Mouse (Mus musculus): Measurements from ENCODE around the gene Zfhx3. TPM values are rescaled to one million over a fixed set of nuclear protein-coding genes. Genes with fewer than 3 reads are reported as not detected.

The Zfhx3 gene
- polyA plus RNA-seq, 1 experiment = 2.5 TPM

DNA sequence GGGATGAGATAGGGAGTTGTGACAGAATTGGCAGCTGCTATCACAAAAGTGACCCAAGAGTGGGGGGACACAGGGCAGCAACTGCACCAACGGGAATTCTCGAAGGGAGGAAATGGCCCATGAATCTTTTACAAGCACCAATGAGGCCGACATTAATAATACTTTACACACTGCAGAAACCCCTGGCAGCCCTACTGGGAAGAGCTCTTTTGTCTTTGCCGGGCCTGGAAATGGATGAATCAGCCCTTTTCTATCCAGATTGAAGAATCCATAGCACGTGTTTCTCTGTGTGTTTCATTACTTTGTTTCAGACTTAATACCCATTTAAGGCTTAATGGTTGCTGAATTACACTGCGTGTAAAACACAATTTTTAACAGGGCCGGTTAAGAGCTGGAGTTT is 430.6 kb downstream of the Zfhx3 start:
- no peak overlapping the region for H3K27ac ChIP-seq (ENCODE audit: insufficient read depth, low read depth, low read length)
- no peaks in the 10 kb centered on the region; the same call in 1 of the 2 replicates for H3K27me3 ChIP-seq (replicated peaks; ENCODE audit: control insufficient read depth, insufficient read depth, low read length)
- TF ChIP-seq POLR2A (IDR thresholded peaks at IDR 0.05; ENCODE audit: low read depth, low read length) (no peak), CTCF (conservative IDR thresholded peaks at IDR 0.05; ENCODE audit: insufficient read depth, insufficient read length, low read depth, low read length) (no peak)
- WGBS = 23% methylated on average over 7 of the region's 7 CpGs
- H3K36me3 ChIP-seq (ENCODE audit: control insufficient read depth, insufficient read depth, low read length) = no peaks in the 10 kb centered on the region
- no peak for DNase-seq
- H3K4me3 ChIP-seq (ENCODE audit: insufficient read depth, low read depth, low read length) = no peak overlapping the region
- H3K4me1 ChIP-seq (ENCODE audit: control insufficient read depth, insufficient read depth, low read length) = peaks cover 3% of the 10 kb centered on the region; the same call in 1 of the 2 replicates

DNA sequence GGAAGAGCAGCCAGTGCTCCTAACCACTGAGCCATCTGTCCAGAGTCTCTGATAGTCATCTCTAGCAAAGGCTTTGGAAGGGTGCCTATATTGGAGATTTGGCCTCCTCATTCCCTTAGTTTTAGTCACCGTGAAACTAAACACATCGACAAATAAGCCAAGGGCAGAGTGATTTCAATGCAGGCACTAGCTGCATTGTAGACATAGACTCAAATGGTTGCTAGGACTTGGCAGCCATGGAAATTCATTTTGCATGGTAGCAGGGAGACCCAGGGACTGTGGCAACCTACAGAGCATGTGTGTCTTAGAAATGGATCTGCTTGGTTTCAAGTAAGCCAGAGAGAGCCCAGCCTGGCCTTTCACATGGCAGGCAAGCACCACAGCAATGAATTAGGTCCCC is 435.6 kb downstream of the Zfhx3 start:
- Histone ChIP-seq H3K4me3 (ENCODE audit: insufficient read depth, low read depth, low read length) (no peak overlapping the region), H3K36me3 (ENCODE audit: control insufficient read depth, insufficient read depth, low read length) (no peaks in the 10 kb centered on the region), H3K27ac (ENCODE audit: insufficient read depth, low read depth, low read length) (no peak overlapping the region), H3K4me1 (ENCODE audit: control insufficient read depth, insufficient read depth, low read length) (no peaks in the 10 kb centered on the region), H3K27me3 (replicated peaks; ENCODE audit: control insufficient read depth, insufficient read depth, low read length) (no peaks in the 10 kb centered on the region)
- TF ChIP-seq CTCF (conservative IDR thresholded peaks at IDR 0.05; ENCODE audit: insufficient read depth, insufficient read length, low read depth, low read length) (no peak), POLR2A (IDR thresholded peaks at IDR 0.05; ENCODE audit: low read depth, low read length) (no peak)
- WGBS = 98% methylated on average over 2 of the region's 2 CpGs
- no peak for DNase-seq

DNA sequence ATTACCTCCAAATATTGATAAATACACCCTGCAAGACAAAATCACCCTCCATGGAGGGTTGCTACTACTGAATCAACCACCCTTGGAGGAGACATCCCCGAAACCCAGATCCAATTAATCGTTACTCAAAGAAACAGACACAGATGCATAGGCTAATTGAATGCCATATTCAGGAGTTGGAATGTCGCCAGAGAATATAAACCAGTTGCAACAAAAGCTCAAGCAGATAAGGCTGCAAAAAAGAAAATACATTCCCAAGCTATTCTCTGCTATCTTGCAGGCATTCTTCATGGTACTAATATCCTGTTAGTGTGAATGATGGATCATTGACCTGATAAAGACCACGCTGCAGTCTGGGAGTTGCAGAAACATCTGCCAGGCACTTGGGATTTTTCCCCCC is 440.7 kb downstream of the Zfhx3 start:
- Histone ChIP-seq H3K36me3 (ENCODE audit: control insufficient read depth, insufficient read depth, low read length) (no peaks in the 10 kb centered on the region), H3K27me3 (replicated peaks; ENCODE audit: control insufficient read depth, insufficient read depth, low read length) (no peaks in the 10 kb centered on the region), H3K4me1 (ENCODE audit: control insufficient read depth, insufficient read depth, low read length) (no peaks in the 10 kb centered on the region), H3K27ac (ENCODE audit: insufficient read depth, low read depth, low read length) (no peak overlapping the region), H3K4me3 (ENCODE audit: insufficient read depth, low read depth, low read length) (no peak overlapping the region)
- 72% methylated on average over 4 of the region's 4 CpGs for WGBS
- DNase-seq = no peak
- TF ChIP-seq POLR2A (IDR thresholded peaks at IDR 0.05; ENCODE audit: low read depth, low read length) = no peak
- no peak for TF ChIP-seq CTCF (conservative IDR thresholded peaks at IDR 0.05; ENCODE audit: insufficient read depth, insufficient read length, low read depth, low read length)

DNA sequence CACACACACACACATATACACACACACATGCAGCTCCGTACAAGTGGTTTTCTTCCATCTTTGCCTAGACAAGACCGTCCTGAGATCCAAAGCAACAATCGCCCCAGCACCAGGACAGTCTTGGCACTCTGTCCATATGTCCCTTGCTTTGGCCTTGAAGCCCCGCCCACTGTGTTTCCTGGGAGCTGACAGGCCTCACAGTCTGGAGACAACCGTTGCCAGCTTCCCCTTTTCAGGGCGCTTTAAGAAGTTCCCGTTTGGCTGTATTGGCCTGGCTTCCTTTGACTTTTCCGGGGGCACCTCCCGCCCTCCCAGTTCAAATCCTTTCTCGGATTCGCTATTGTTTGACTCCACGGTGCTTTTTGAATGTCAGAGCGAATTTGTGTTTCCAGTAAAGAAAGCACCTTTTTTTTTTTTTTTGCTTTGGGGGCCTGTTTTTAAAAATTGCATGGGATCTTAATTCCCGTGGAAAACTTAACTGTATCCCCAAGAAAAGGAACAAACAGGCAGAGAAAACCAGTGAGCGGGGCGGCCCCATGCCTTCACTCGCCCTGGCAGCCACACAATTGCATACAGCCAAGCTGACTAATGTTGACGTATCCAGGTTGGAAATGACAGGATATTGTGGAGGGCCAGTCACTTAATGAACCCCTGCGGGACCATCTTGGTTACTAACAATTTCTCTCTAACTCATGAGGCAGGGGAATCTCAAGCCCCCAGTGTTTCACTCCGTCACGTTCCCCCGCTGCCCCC is 444.9 kb downstream of the Zfhx3 start:
- 50% methylated on average over 22 of the region's 22 CpGs for WGBS
- Histone ChIP-seq H3K4me3 (ENCODE audit: insufficient read depth, low read depth, low read length) (no peak overlapping the region), H3K36me3 (ENCODE audit: control insufficient read depth, insufficient read depth, low read length) (no peaks in the 10 kb centered on the region), H3K4me1 (ENCODE audit: control insufficient read depth, insufficient read depth, low read length) (no peaks in the 10 kb centered on the region), H3K27me3 (replicated peaks; ENCODE audit: control insufficient read depth, insufficient read depth, low read length) (no peaks in the 10 kb centered on the region), H3K27ac (ENCODE audit: insufficient read depth, low read depth, low read length) (no peak overlapping the region)
- no peak for TF ChIP-seq CTCF (conservative IDR thresholded peaks at IDR 0.05; ENCODE audit: insufficient read depth, insufficient read length, low read depth, low read length)
- TF ChIP-seq POLR2A (IDR thresholded peaks at IDR 0.05; ENCODE audit: low read depth, low read length) = no peak
- DNase-seq = peak; percentile 41

DNA sequence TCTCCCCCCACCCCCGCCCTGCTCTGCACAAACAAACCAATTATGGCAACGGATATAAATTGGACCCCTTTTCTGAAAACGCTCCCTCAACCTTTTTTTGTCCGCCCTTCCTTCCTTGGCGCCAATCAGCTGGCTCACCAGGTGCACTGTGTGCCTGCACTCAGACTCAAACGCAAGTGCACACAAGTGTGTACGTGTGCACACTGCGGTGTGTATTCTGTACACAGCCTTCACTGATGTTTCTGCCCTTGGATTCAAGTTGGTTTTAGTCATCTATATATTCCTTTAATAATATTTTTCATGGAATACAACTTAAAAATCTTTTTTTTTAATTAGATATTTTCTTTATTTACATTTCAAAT is 445.4 kb downstream of the Zfhx3 start:
- DNase-seq = no peak
- Histone ChIP-seq H3K27me3 (replicated peaks; ENCODE audit: control insufficient read depth, insufficient read depth, low read length) (no peaks in the 10 kb centered on the region), H3K36me3 (ENCODE audit: control insufficient read depth, insufficient read depth, low read length) (no peaks in the 10 kb centered on the region), H3K4me3 (ENCODE audit: insufficient read depth, low read depth, low read length) (no peak overlapping the region), H3K4me1 (ENCODE audit: control insufficient read depth, insufficient read depth, low read length) (no peaks in the 10 kb centered on the region), H3K27ac (ENCODE audit: insufficient read depth, low read depth, low read length) (no peak overlapping the region)
- WGBS = 81% methylated on average over 8 of the region's 8 CpGs
- TF ChIP-seq CTCF (conservative IDR thresholded peaks at IDR 0.05; ENCODE audit: insufficient read depth, insufficient read length, low read depth, low read length) (no peak), POLR2A (IDR thresholded peaks at IDR 0.05; ENCODE audit: low read depth, low read length) (no peak)

DNA sequence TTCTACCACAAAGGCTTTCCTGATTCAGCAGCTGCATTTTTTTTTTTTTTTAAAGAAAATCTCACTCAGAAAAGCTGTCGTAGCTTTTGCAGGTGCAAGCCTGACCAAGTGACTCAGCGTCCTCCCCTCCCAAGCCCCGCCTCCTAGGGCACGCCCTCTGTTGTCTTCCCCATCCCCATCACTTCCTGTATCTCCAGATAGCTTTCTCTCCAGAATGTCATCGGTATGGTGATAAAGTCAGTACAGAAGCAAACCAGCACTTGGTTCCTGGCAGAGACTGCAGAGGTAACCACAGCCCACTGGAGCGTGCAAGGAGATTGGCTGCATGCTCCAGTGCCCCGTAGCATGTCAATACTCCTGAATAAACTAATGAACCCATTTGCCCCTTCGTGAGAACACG is 450.5 kb downstream of the Zfhx3 start:
- H3K36me3 ChIP-seq (ENCODE audit: control insufficient read depth, insufficient read depth, low read length) = no peaks in the 10 kb centered on the region
- DNase-seq = peak; percentile 21

DNA sequence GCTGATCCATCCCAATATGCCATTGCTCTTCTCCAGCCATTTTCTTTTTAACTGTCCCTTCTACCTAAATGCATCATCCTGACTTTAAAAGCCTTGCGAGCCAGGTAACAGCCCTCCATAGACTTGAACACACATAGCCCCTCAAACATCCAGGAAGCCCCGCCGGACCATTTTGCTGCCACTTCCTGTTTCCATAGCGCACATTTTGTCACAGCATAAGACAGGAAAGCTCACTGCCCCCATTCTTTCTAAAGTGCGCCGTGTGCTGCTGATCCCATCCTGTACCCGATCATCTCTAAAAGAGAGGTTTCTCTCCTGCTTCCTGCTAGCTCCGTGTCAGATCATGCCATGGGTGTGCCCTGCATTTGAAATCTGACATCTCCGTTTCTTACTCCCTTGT is 459.7 kb downstream of the Zfhx3 start:
- WGBS = 61% methylated on average over 9 of the region's 9 CpGs

More for the DNA sequence above, 450.5 kb downstream of the Zfhx3 start:
- Histone ChIP-seq H3K27me3 (replicated peaks; ENCODE audit: control insufficient read depth, insufficient read depth, low read length) (no peaks in the 10 kb centered on the region), H3K27ac (ENCODE audit: insufficient read depth, low read depth, low read length) (no peak overlapping the region), H3K4me1 (ENCODE audit: control insufficient read depth, insufficient read depth, low read length) (no peaks in the 10 kb centered on the region), H3K4me3 (ENCODE audit: insufficient read depth, low read depth, low read length) (no peak overlapping the region)
- WGBS = 34% methylated on average over 9 of the region's 9 CpGs
- no peak for TF ChIP-seq POLR2A (IDR thresholded peaks at IDR 0.05; ENCODE audit: low read depth, low read length)

More for the DNA sequence above, 459.7 kb downstream of the Zfhx3 start:
- TF ChIP-seq POLR2A (IDR thresholded peaks at IDR 0.05; ENCODE audit: low read depth, low read length) (no peak), CTCF (conservative IDR thresholded peaks at IDR 0.05; ENCODE audit: insufficient read depth, insufficient read length, low read depth, low read length) (no peak)
- Histone ChIP-seq H3K36me3 (ENCODE audit: control insufficient read depth, insufficient read depth, low read length) (no peaks in the 10 kb centered on the region), H3K27ac (ENCODE audit: insufficient read depth, low read depth, low read length) (no peak overlapping the region), H3K27me3 (replicated peaks; ENCODE audit: control insufficient read depth, insufficient read depth, low read length) (no peaks in the 10 kb centered on the region; the same call in 1 of the 2 replicates), H3K4me3 (ENCODE audit: insufficient read depth, low read depth, low read length) (no peak overlapping the region), H3K4me1 (ENCODE audit: control insufficient read depth, insufficient read depth, low read length) (no peaks in the 10 kb centered on the region)
- no peak for DNase-seq

Measured in kidney, adult 2 months (tissue).